Mouse (Mus musculus) liver, embryonic 14.5 days (tissue): ENCODE data around the gene Cxcl5. TPM values are rescaled to one million over a fixed set of nuclear protein-coding genes. Genes with fewer than 3 reads are reported as not detected.

Experiments
- ATAC-seq: fragments of 200-750 bp; cut with Nextera tagmentation; 2 replicates; pipeline ENCODE4 v1.8.0; 2017; ENCODE audit warnings: moderate number of reproducible peaks, mild to moderate bottlenecking, moderate library complexity; ENCODE audit not compliant: insufficient read depth
- DNase-seq, 3 experiments: peaks; one replicate each; pipeline ENCODE4 v3.0.0-alpha.2; 2012 to 2013; ENCODE audit warnings: low read depth in 3 of 3, low spot score in 3 of 3
- H3K27ac ChIP-seq: fragments of 300-500 bp; sonication (generic); 2 replicates; pipeline ENCODE4 v1.5.1; 2014; ENCODE audit warnings: moderate library complexity, mild to moderate bottlenecking, control low read depth, inconsistent platforms
- H3K27me3 ChIP-seq: fragments of 300-500 bp; sonication (generic); 2 replicates; pipeline ENCODE4 v1.6.1; 2014; ENCODE audit warnings: mild to moderate bottlenecking, low read length, moderate library complexity; ENCODE audit not compliant: control insufficient read depth, insufficient read depth
- H3K36me3 ChIP-seq: fragments of 300-500 bp; sonication (generic); replicated peaks from 2 replicates; pipeline ENCODE4 v1.6.1; 2014; ENCODE audit warnings: low read depth; ENCODE audit not compliant: control insufficient read depth, insufficient read depth
- H3K4me1 ChIP-seq, 2 experiments: fragments of 200-500 bp in 1 of 2; fragments of 300-500 bp in 1 of 2; sonication (generic) in 1 of 2; replicated peaks; 2 replicates each; pipeline ENCODE4 v1.6.1; 2012 to 2014; ENCODE audit warnings: antibody characterized with exemption in 1 of 2, inconsistent platforms in 1 of 2, low read length in 1 of 2; ENCODE audit not compliant: control insufficient read depth in 2 of 2, insufficient read depth in 2 of 2
- H3K4me2 ChIP-seq: fragments of 300-500 bp; sonication (generic); 2 replicates; pipeline ENCODE4 v1.6.1; 2014; ENCODE audit warnings: low read depth, mild to moderate bottlenecking, control low read depth, moderate library complexity
- H3K4me3 ChIP-seq, 2 experiments: fragments of 200-500 bp in 1 of 2; fragments of 300-500 bp in 1 of 2; sonication (generic) in 1 of 2; 2 replicates each; pipeline ENCODE4 v1.5.1; 2012 to 2014; ENCODE audit warnings: low read depth in 2 of 2, low read length in 2 of 2, mild to moderate bottlenecking in 2 of 2, control low read depth in 1 of 2, inconsistent platforms in 1 of 2, moderate library complexity in 1 of 2; ENCODE audit not compliant: insufficient read depth in 1 of 2
- H3K9ac ChIP-seq: fragments of 300-500 bp; sonication (generic); replicated peaks from 2 replicates; pipeline ENCODE4 v1.6.1; 2014; ENCODE audit warnings: mild to moderate bottlenecking, control low read depth, moderate library complexity
- H3K9me3 ChIP-seq: fragments of 300-500 bp; sonication (generic); 2 replicates; pipeline ENCODE4 v1.6.1; 2016; ENCODE audit warnings: low read length, mixed read lengths; ENCODE audit not compliant: control insufficient read depth
- CTCF ChIP-seq: IDR thresholded peaks from 2 replicates; pipeline ENCODE4 v1.5.1; 2016; ENCODE audit warnings: antibody characterized with exemption, low read depth, control low read depth
- EP300 ChIP-seq: IDR thresholded peaks from 2 replicates; pipeline ENCODE4 v1.6.1; 2016; ENCODE audit warnings: antibody characterized with exemption, low read depth
- WGBS: fragments of 180-500 bp; shearing (Covaris S2); extraction: QIAGEN DNeasy Blood & Tissue Kit; methylation state at CpG from one replicate; pipeline ENCODE4 v1.1.7; 2014; ENCODE audit not compliant: insufficient replicate concordance; 5-methylcytosine and 5-hydroxymethylcytosine counted together
- polyA plus RNA-seq, 2 experiments: library from polyadenylated mRNA; depleted of rRNA in 1 of 2; stranded (reverse) in 1 of 2; unstranded in 1 of 2; fragments of >200 nt; fragmentation: Nextera tagmentation in 1 of 2; extraction: Ambion mirVana in 1 of 2; gene quantifications; 2 replicates each; pipeline versions ENCODE4 v1.2.1 to v1.2.3; 2012 to 2014

Gene Cxcl5
- polyA plus RNA-seq, 2 experiments: 0.41 to 0.69 TPM

GRCm38 (mm10) chr5:90783697-90784096, 24.5 kb downstream of the Cxcl5 start:
- DNase-seq (no peak), ATAC-seq (no peak)
- Histone ChIP-seq H3K36me3 (no peaks in the 10 kb centered on the region), H3K9ac (no peak overlapping the region), H3K4me2 (no peak overlapping the region), H3K27ac (no peak overlapping the region), H3K9me3 (no peaks in the 10 kb centered on the region), H3K27me3 (no peaks in the 10 kb centered on the region), H3K4me3 (no peak overlapping the region), H3K4me1 (no peaks in the 10 kb centered on the region)
- WGBS: 65% methylated on average over 3 of the region's 3 CpGs
- TF ChIP-seq EP300 (no peak), CTCF (no peak)

GRCm38 (mm10) chr5:90785659-90786588, 26.8 kb downstream of the Cxcl5 start, which contains the start of gene Cxcl3:
Gene Cxcl3, plus strand, starts transcription at chr5:90786103.
- Histone ChIP-seq H3K27ac (no peak within 1 kb of the TSS), H3K9ac (no peak within 1 kb of the TSS), H3K9me3 (no peaks in the 10 kb centered on the region), H3K27me3 (no peaks in the 10 kb centered on the region), H3K4me3 (peak within 1 kb of the TSS; percentile 4 to 42; a peak in 1 of 4 replicates), H3K4me1 (peaks cover 0 to 2% of the 10 kb centered on the region in 2 experiments; a peak in 1 of 4 replicates), H3K4me2 (peak within 1 kb of the TSS; percentile 62), H3K36me3 (no peaks in the 10 kb centered on the region)
- ATAC-seq (peak; percentile 43; the same call in 1 of the 2 replicates), DNase-seq (peak in 1 of 3 experiments; percentile 7)
- peak; percentile 45 for TF ChIP-seq CTCF
- TF ChIP-seq EP300: no peak
- 18% methylated on average over 26 of the region's 26 CpGs for WGBS

DNA sequence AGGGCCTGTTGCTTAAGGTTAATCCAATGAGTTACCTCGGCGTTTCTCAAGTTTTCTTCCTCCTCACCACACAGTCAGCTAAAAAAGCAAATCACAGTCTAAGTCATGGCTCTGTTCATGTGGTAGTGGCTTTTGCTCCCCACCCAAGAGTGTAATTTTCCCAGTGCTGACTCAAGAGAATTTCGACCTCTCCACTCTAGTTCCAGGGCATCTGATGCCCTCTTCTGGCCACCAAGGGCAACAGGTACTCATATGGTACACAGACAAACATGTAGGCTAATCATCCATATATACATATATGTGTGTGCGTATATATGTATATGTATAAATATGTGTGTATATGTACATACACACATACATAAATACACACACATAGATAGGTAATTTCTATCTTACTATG, 29.0 kb downstream of the Cxcl5 start:
- Histone ChIP-seq H3K9me3 (no peaks in the 10 kb centered on the region), H3K4me2 (no peak overlapping the region), H3K9ac (no peak overlapping the region), H3K27me3 (no peaks in the 10 kb centered on the region), H3K4me3 (no peak overlapping the region), H3K27ac (no peak overlapping the region), H3K4me1 (peaks cover 0 to 2% of the 10 kb centered on the region in 2 experiments; a peak in 1 of 4 replicates), H3K36me3 (no peaks in the 10 kb centered on the region)
- TF ChIP-seq CTCF (peak; percentile 33; the same call in 1 of the 2 replicates), EP300 (no peak)
- 56% methylated on average over 4 of the region's 4 CpGs for WGBS
- no peak for DNase-seq
- ATAC-seq: no peak

DNA sequence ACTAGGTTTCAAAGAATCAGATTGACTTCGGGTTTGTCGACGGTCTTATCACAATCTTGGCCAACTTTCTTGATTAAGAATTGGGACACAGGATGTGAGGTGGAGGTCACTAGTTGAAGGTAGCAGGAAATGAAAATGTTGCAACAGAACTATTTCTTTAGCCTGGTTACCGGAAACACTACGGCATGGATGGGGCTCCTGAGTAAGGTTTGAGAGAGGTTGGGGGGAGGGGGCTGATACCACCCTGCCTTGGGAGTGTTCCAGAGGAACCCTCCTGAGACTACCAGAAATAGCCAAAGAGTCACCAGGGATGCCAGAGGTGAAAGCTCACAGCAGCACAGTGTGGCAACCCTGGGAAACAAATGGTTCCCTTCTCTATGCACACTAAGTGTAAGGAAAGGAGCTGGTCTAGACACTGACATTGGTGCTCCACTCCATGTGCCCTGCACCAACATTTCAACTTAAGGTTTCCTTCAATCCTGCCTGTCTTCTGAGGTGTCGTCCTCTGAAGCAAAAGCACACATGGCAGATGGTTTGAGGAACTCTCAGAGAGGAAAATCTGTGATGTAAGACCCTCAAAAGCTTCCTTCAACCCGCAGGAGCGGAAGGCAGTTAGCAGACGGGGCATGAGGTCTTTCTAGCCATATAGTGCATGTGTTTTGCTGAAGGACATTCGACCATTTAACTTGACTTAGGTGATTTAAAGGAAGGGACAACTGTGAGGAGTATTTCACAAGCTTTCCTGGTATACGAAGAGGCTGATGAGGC, 30.3 kb downstream of the Cxcl5 start:
- Histone ChIP-seq H3K27ac (no peak overlapping the region), H3K4me1 (peaks cover 0 to 2% of the 10 kb centered on the region in 2 experiments; a peak in 1 of 4 replicates), H3K36me3 (no peaks in the 10 kb centered on the region), H3K9me3 (no peaks in the 10 kb centered on the region), H3K27me3 (no peaks in the 10 kb centered on the region), H3K4me2 (no peak overlapping the region), H3K4me3 (no peak overlapping the region), H3K9ac (no peak overlapping the region)
- 21% methylated on average over 11 of the region's 11 CpGs for WGBS
- ATAC-seq: no peak
- no peak for TF ChIP-seq CTCF
- no peak for TF ChIP-seq EP300
- no peak for DNase-seq
